Mouse (Mus musculus) testis, postnatal 14 days (tissue): ENCODE data around the gene Fst.
A peak's percentile ranks its signal among the peaks of the same experiment; 100 is the strongest.

ENCODE experiments used
- DNase-seq: peaks from one replicate; pipeline ENCODE4 v3.0.0; 2021; ENCODE audit warnings: low spot score

The Fst gene

GRCm38 (mm10) chr13:114458886-114459700 lies at the start of gene Fst:
Fst (minus strand) TSS chr13:114458951.
- peak; percentile 21 for DNase-seq

GRCm38 (mm10) chr13:114493826-114494225 lies 35.1 kb upstream of the Fst start:
- DNase-seq, result no peak

GRCm38 (mm10) chr13:114488178-114488577 lies 29.4 kb upstream of the Fst start:
- DNase-seq, result no peak

- DNase-seq, result no peak
These were observed 19.6 kb upstream of the Fst start for GRCm38 (mm10) chr13:114478329-114478728.

- DNase-seq, result no peak
These were observed 11.2 kb upstream of the Fst start for GRCm38 (mm10) chr13:114469945-114470344.

- DNase-seq, result no peak
These were observed 7.6 kb upstream of the Fst start for GRCm38 (mm10) chr13:114466269-114466919.

- DNase-seq, result no peak
These were observed 6.6 kb upstream of the Fst start for GRCm38 (mm10) chr13:114465387-114465786.

GRCm38 (mm10) chr13:114464824-114465223 lies 6.1 kb upstream of the Fst start:
- DNase-seq, result no peak

- no peak for DNase-seq
These were observed 4.0 kb upstream of the Fst start for GRCm38 (mm10) chr13:114462548-114463408.

GRCm38 (mm10) chr13:114460306-114460892 lies 1.6 kb upstream of the Fst start:
- DNase-seq, result peak; percentile 11

- DNase-seq, result no peak
These were observed 980 bp upstream of the Fst start for GRCm38 (mm10) chr13:114459701-114460160.

- peak; percentile 29 for DNase-seq
These were observed 363 bp downstream of the Fst start for GRCm38 (mm10) chr13:114458291-114458885.

- no peak for DNase-seq
These were observed 1.1 kb downstream of the Fst start for GRCm38 (mm10) chr13:114457567-114458120.

GRCm38 (mm10) chr13:114456766-114457566 lies 1.8 kb downstream of the Fst start:
- DNase-seq, result no peak

- DNase-seq, result peak; percentile 29
These were observed 2.5 kb downstream of the Fst start for GRCm38 (mm10) chr13:114456224-114456623.

- DNase-seq, result no peak
These were observed 3.0 kb downstream of the Fst start for GRCm38 (mm10) chr13:114455788-114456187.

GRCm38 (mm10) chr13:114447213-114447612 lies 11.5 kb downstream of the Fst start:
- no peak for DNase-seq

GRCm38 (mm10) chr13:114432491-114432890 lies 26.3 kb downstream of the Fst start:
- no peak for DNase-seq

GRCm38 (mm10) chr13:114425230-114425629 lies 33.5 kb downstream of the Fst start:
- DNase-seq, result no peak

- no peak for DNase-seq
These were observed 38.5 kb downstream of the Fst start for GRCm38 (mm10) chr13:114420235-114420634.
